Mouse (Mus musculus): ENCODE results near the gene D10Wsu102e.
"Not testable (repeated sequence)": the region's sequence is repeated elsewhere in the genome, so short reads cannot be mapped to it uniquely, and the experiment has no call there.

Gene D10Wsu102e

GRCm38 (mm10) chr10:83383863-83384262 lies 23.8 kb downstream of the D10Wsu102e start:
- no peak for ATAC-seq (ENCODE audit: insufficient number of reproducible peaks, low FRiP score, low TSS enrichment)

- ATAC-seq (ENCODE audit: insufficient number of reproducible peaks, low FRiP score, low TSS enrichment), result no peak
Measured at GRCm38 (mm10) chr10:83384456-83385215, 24.6 kb downstream of the D10Wsu102e start.

- ATAC-seq (ENCODE audit: insufficient number of reproducible peaks, low FRiP score, low TSS enrichment), result no peak
Measured at GRCm38 (mm10) chr10:83385330-83385910, 25.4 kb downstream of the D10Wsu102e start.

- no peak for ATAC-seq (ENCODE audit: insufficient number of reproducible peaks, low FRiP score, low TSS enrichment)
Measured at GRCm38 (mm10) chr10:83397336-83397735, 37.3 kb downstream of the D10Wsu102e start.

- not testable (repeated sequence) for ATAC-seq (ENCODE audit: insufficient number of reproducible peaks, low FRiP score, low TSS enrichment)
Measured at GRCm38 (mm10) chr10:83400896-83401295, 40.9 kb downstream of the D10Wsu102e start.

GRCm38 (mm10) chr10:83405031-83405430 lies 45.0 kb downstream of the D10Wsu102e start:
- ATAC-seq (ENCODE audit: insufficient number of reproducible peaks, low FRiP score, low TSS enrichment), result no peak

- no peak for ATAC-seq (ENCODE audit: insufficient number of reproducible peaks, low FRiP score, low TSS enrichment)
Measured at GRCm38 (mm10) chr10:83405711-83406110, 45.7 kb downstream of the D10Wsu102e start.

GRCm38 (mm10) chr10:83407141-83407540 lies 47.1 kb downstream of the D10Wsu102e start:
- ATAC-seq (ENCODE audit: insufficient number of reproducible peaks, low FRiP score, low TSS enrichment), result no peak

GRCm38 (mm10) chr10:83418466-83418865 lies 58.4 kb downstream of the D10Wsu102e start:
- ATAC-seq (ENCODE audit: insufficient number of reproducible peaks, low FRiP score, low TSS enrichment), result not testable (repeated sequence)

GRCm38 (mm10) chr10:83448582-83448981 lies 88.6 kb downstream of the D10Wsu102e start:
- no peak for ATAC-seq (ENCODE audit: insufficient number of reproducible peaks, low FRiP score, low TSS enrichment)

GRCm38 (mm10) chr10:83457531-83457930 lies 97.5 kb downstream of the D10Wsu102e start:
- no peak for ATAC-seq (ENCODE audit: insufficient number of reproducible peaks, low FRiP score, low TSS enrichment)

- no peak for ATAC-seq (ENCODE audit: insufficient number of reproducible peaks, low FRiP score, low TSS enrichment)
Measured at GRCm38 (mm10) chr10:83475226-83475625, 115.2 kb downstream of the D10Wsu102e start.

GRCm38 (mm10) chr10:83477286-83477685 lies 117.3 kb downstream of the D10Wsu102e start:
- no peak for ATAC-seq (ENCODE audit: insufficient number of reproducible peaks, low FRiP score, low TSS enrichment)

- no peak for ATAC-seq (ENCODE audit: insufficient number of reproducible peaks, low FRiP score, low TSS enrichment)
Measured at GRCm38 (mm10) chr10:83490506-83490905, 130.5 kb downstream of the D10Wsu102e start.

- ATAC-seq (ENCODE audit: insufficient number of reproducible peaks, low FRiP score, low TSS enrichment), result no peak
Measured at GRCm38 (mm10) chr10:83497321-83497720, 137.3 kb downstream of the D10Wsu102e start.

- ATAC-seq (ENCODE audit: insufficient number of reproducible peaks, low FRiP score, low TSS enrichment), result no peak
Measured at GRCm38 (mm10) chr10:83508962-83509660, 149.1 kb downstream of the D10Wsu102e start.

- no peak for ATAC-seq (ENCODE audit: insufficient number of reproducible peaks, low FRiP score, low TSS enrichment)
Measured at GRCm38 (mm10) chr10:83511304-83511703, 151.3 kb downstream of the D10Wsu102e start.

GRCm38 (mm10) chr10:83513736-83514135 lies 153.7 kb downstream of the D10Wsu102e start:
- ATAC-seq (ENCODE audit: insufficient number of reproducible peaks, low FRiP score, low TSS enrichment), result no peak

- ATAC-seq (ENCODE audit: insufficient number of reproducible peaks, low FRiP score, low TSS enrichment), result no peak
Measured at GRCm38 (mm10) chr10:83520990-83521389, 161.0 kb downstream of the D10Wsu102e start.

- ATAC-seq (ENCODE audit: insufficient number of reproducible peaks, low FRiP score, low TSS enrichment), result not testable (repeated sequence)
Measured at GRCm38 (mm10) chr10:83524238-83524637, 164.2 kb downstream of the D10Wsu102e start.

- ATAC-seq (ENCODE audit: insufficient number of reproducible peaks, low FRiP score, low TSS enrichment), result no peak
Measured at GRCm38 (mm10) chr10:83530384-83530967, 170.5 kb downstream of the D10Wsu102e start.
